Mouse (Mus musculus) stomach, postnatal 0 days (tissue): ENCODE results near the gene Gpx4. TPM values are rescaled to one million over a fixed set of nuclear protein-coding genes. Genes with fewer than 3 reads are reported as not detected.

Experiments used
- ATAC-seq: fragments of 200-750 bp; cut with Nextera tagmentation; 2 replicates; pipeline ENCODE4 v1.8.0; 2017; ENCODE audit not compliant: low FRiP score, low TSS enrichment
- DNase-seq: peaks from one replicate; pipeline ENCODE4 v3.0.0-alpha.2; 2016; ENCODE audit warnings: low spot score
- H3K27ac ChIP-seq: fragments of 300-500 bp; sonication (generic); replicated peaks from 2 replicates; pipeline ENCODE4 v1.5.1; 2014; ENCODE audit warnings: mild to moderate bottlenecking, control low read depth
- H3K27me3 ChIP-seq: fragments of 300-500 bp; sonication (generic); 2 replicates; pipeline ENCODE4 v1.6.1; 2014; ENCODE audit warnings: low read length; ENCODE audit not compliant: control insufficient read depth, insufficient read depth
- H3K36me3 ChIP-seq: fragments of 300-500 bp; sonication (generic); 2 replicates; pipeline ENCODE4 v1.6.1; 2014; ENCODE audit warnings: low read length, mixed read lengths; ENCODE audit not compliant: control insufficient read depth, insufficient read depth
- H3K4me1 ChIP-seq: fragments of 300-500 bp; sonication (generic); replicated peaks from 2 replicates; pipeline ENCODE4 v1.6.1; 2014; ENCODE audit warnings: antibody characterized with exemption; ENCODE audit not compliant: control insufficient read depth, insufficient read depth
- H3K4me2 ChIP-seq: fragments of 300-500 bp; sonication (generic); replicated peaks from 2 replicates; pipeline ENCODE4 v1.6.1; 2014; ENCODE audit warnings: low read depth, mild to moderate bottlenecking, control low read depth, moderate library complexity
- H3K4me3 ChIP-seq: fragments of 300-500 bp; sonication (generic); 2 replicates; pipeline ENCODE4 v1.5.1; 2014; ENCODE audit warnings: low read depth, low read length, control low read depth
- H3K9ac ChIP-seq: fragments of 300-500 bp; sonication (generic); 2 replicates; pipeline ENCODE4 v1.6.1; 2014; ENCODE audit warnings: mild to moderate bottlenecking, low read length, control low read depth, mixed read lengths
- H3K9me3 ChIP-seq: fragments of 300-500 bp; sonication (generic); 2 replicates; pipeline ENCODE4 v1.6.1; 2016; ENCODE audit warnings: low read length; ENCODE audit not compliant: control insufficient read depth
- CTCF ChIP-seq: IDR thresholded peaks from 2 replicates; pipeline ENCODE4 v1.5.1; 2016; ENCODE audit warnings: antibody characterized with exemption, low read depth, mild to moderate bottlenecking, moderate library complexity
- EP300 ChIP-seq: optimal IDR thresholded peaks from 2 replicates; pipeline ENCODE3; 2016; ENCODE audit warnings: antibody characterized with exemption
- WGBS: fragments of 180-500 bp; shearing (Covaris S2); extraction: QIAGEN DNeasy Blood & Tissue Kit; methylation state at CpG from one replicate; pipeline ENCODE4 v1.1.7; 2014; 5-methylcytosine and 5-hydroxymethylcytosine counted together
- polyA plus RNA-seq: library from polyadenylated mRNA; unstranded; fragments of >200 nt; fragmentation: Nextera tagmentation; extraction: Ambion mirVana; gene quantifications from 2 replicates; pipeline ENCODE4 v1.2.1, GENCODE M21; 2015

Gene Gpx4
- polyA plus RNA-seq, 1 experiment from 2014 or later = 435 TPM

GRCm38 (mm10) chr10:80004233-80004705, 42.7 kb upstream of the Gpx4 start:
- no peaks in the 10 kb centered on the region for H3K27me3 ChIP-seq
- H3K4me3 ChIP-seq = no peak overlapping the region
- peaks cover 5% of the 10 kb centered on the region; the same call in 1 of the 2 replicates for H3K4me1 ChIP-seq
- no peak for DNase-seq
- H3K4me2 ChIP-seq = no peak overlapping the region
- no peaks in the 10 kb centered on the region for H3K9me3 ChIP-seq
- 72% methylated on average over 8 of the region's 8 CpGs for WGBS
- peak overlapping the region; percentile 67 for H3K27ac ChIP-seq
- H3K9ac ChIP-seq = no peak overlapping the region
- peaks cover 6% of the 10 kb centered on the region for H3K36me3 ChIP-seq
- TF ChIP-seq EP300 (no peak), CTCF (no peak)
- no peak for ATAC-seq

- no peak for TF ChIP-seq CTCF
- TF ChIP-seq EP300 = no peak
- 0 out of 2 replicates have a peak, but pooled peaks cover 3% of the 10 kb centered on the region for H3K9me3 ChIP-seq
- ATAC-seq (no peak), DNase-seq (no peak)
- no peaks in the 10 kb centered on the region for H3K4me1 ChIP-seq
- H3K36me3 ChIP-seq = peaks cover 20% of the 10 kb centered on the region
- H3K27me3 ChIP-seq = no peaks in the 10 kb centered on the region
- H3K4me3 ChIP-seq = no peak overlapping the region
- H3K27ac ChIP-seq = no peak overlapping the region
- H3K9ac ChIP-seq = no peak overlapping the region
- H3K4me2 ChIP-seq = no peak overlapping the region
- WGBS = 93% methylated on average over 6 of the region's 6 CpGs
Observed at GRCm38 (mm10) chr10:80011740-80012139, 35.2 kb upstream of the Gpx4 start.

- 58% methylated on average over 25 of the region's 25 CpGs for WGBS
- Histone ChIP-seq H3K4me3 (no peak overlapping the region), H3K9me3 (0 out of 2 replicates have a peak, but pooled peaks cover 3% of the 10 kb centered on the region), H3K36me3 (peaks cover 20% of the 10 kb centered on the region), H3K9ac (no peak overlapping the region), H3K27me3 (no peaks in the 10 kb centered on the region), H3K4me2 (no peak overlapping the region), H3K27ac (no peak overlapping the region), H3K4me1 (0 out of 2 replicates have a peak, but pooled peaks cover 1% of the 10 kb centered on the region)
- DNase-seq = no peak
- TF ChIP-seq CTCF (no peak), EP300 (no peak)
- no peak for ATAC-seq
Observed at GRCm38 (mm10) chr10:80013609-80014008, 33.4 kb upstream of the Gpx4 start.

- Histone ChIP-seq H3K36me3 (peaks cover 13% of the 10 kb centered on the region; the same call in 1 of the 2 replicates), H3K9ac (no peak overlapping the region), H3K27ac (no peak overlapping the region), H3K4me3 (no peak overlapping the region), H3K9me3 (0 out of 2 replicates have a peak, but pooled peaks cover 3% of the 10 kb centered on the region), H3K27me3 (no peaks in the 10 kb centered on the region), H3K4me2 (no peak overlapping the region), H3K4me1 (0 out of 2 replicates have a peak, but pooled peaks cover 3% of the 10 kb centered on the region)
- peak; percentile 24 for ATAC-seq
- DNase-seq = peak; percentile 53
- WGBS = 31% methylated on average over 28 of the region's 28 CpGs
- no peak for TF ChIP-seq EP300
- peak; percentile 52 for TF ChIP-seq CTCF
Observed at GRCm38 (mm10) chr10:80014484-80015290, 32.3 kb upstream of the Gpx4 start.

GRCm38 (mm10) chr10:80015583-80015982, 31.4 kb upstream of the Gpx4 start:
- H3K27me3 ChIP-seq = no peaks in the 10 kb centered on the region
- TF ChIP-seq EP300 = no peak
- no peak for TF ChIP-seq CTCF
- no peak overlapping the region for H3K27ac ChIP-seq
- H3K9ac ChIP-seq = no peak overlapping the region
- no peak for ATAC-seq
- 0 out of 2 replicates have a peak, but pooled peaks cover 3% of the 10 kb centered on the region for H3K9me3 ChIP-seq
- no peak overlapping the region for H3K4me2 ChIP-seq
- H3K4me3 ChIP-seq = no peak overlapping the region
- no peak for DNase-seq
- 0 out of 2 replicates have a peak, but pooled peaks cover 3% of the 10 kb centered on the region for H3K4me1 ChIP-seq
- H3K36me3 ChIP-seq = peaks cover 8% of the 10 kb centered on the region; the same call in 1 of the 2 replicates
- 77% methylated on average over 10 of the region's 10 CpGs for whole genome bisulfite sequencing

GRCm38 (mm10) chr10:80016511-80016910, 30.5 kb upstream of the Gpx4 start, which contains the start of gene Arhgap45:
Gene Arhgap45, plus strand, starts transcription at chr10:80016653.
- TF ChIP-seq EP300 = no peak
- TF ChIP-seq CTCF = no peak
- Histone ChIP-seq H3K27me3 (no peaks in the 10 kb centered on the region), H3K4me3 (0 out of 2 replicates have a peak within 1 kb of the TSS, but pooled peaks have one; percentile 2), H3K36me3 (0 out of 2 replicates have a peak, but pooled peaks cover 1% of the 10 kb centered on the region), H3K27ac (peak within 1 kb of the TSS; percentile 45; the same call in 1 of the 2 replicates), H3K4me2 (no peak within 1 kb of the TSS), H3K9ac (no peak within 1 kb of the TSS), H3K9me3 (no peaks in the 10 kb centered on the region), H3K4me1 (0 out of 2 replicates have a peak, but pooled peaks cover 3% of the 10 kb centered on the region)
- WGBS = 70% methylated on average over 11 of the region's 11 CpGs
- DNase-seq (no peak), ATAC-seq (no peak)
